Mouse (Mus musculus) hematopoietic stem cell, adult 5-6 weeks (primary cell): ENCODE measurements around the gene Lsm4. TPM values are rescaled to one million over a fixed set of nuclear protein-coding genes. Genes with fewer than 3 reads are reported as not detected.

Experiments
- ATAC-seq, 2 experiments: fragments of 125-278 bp in 1 of 2; replicated peaks in 1 of 2; 2 replicates each; pipeline ENCODE4 v1.8.0; 2016 to 2017; ENCODE audit warnings: inconsistent platforms in 2 of 2, mild to moderate bottlenecking in 2 of 2, moderate number of reproducible peaks in 2 of 2, low read depth in 1 of 2, moderate TSS enrichment in 1 of 2; ENCODE audit not compliant: low FRiP score in 2 of 2, poor library complexity in 2 of 2, severe bottlenecking in 2 of 2, insufficient read depth in 1 of 2, low TSS enrichment in 1 of 2
- total RNA-seq: library from RNA; stranded (forward); fragments of 172-1452, 232-1000 nt; gene quantifications from 2 replicates; pipeline ENCODE4 v1.2.3, GENCODE M21; 2017

Gene Lsm4
- total RNA-seq, 1 experiment from 2014 or later = 156 TPM

DNA sequence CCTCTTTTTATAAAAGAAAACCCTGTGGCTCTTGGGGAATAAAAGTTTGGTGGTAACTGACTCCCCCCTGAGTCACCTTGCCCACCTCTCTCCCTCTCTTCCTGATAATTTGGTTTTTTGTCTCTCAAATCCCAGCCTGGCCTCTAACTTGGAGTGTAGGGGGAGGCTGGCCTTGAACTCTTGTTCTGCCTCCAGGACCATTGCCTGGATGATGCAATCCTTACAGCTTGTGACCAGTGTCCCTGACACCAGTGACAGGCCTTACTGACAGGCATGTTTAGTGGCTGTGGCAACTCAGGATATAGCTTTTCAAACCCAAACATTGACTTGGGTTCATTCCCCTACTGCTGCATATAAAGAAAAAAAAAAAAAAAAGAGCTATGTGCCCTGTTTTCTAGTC lies 26.3 kb upstream of the Lsm4 start:
- no peak for ATAC-seq

DNA sequence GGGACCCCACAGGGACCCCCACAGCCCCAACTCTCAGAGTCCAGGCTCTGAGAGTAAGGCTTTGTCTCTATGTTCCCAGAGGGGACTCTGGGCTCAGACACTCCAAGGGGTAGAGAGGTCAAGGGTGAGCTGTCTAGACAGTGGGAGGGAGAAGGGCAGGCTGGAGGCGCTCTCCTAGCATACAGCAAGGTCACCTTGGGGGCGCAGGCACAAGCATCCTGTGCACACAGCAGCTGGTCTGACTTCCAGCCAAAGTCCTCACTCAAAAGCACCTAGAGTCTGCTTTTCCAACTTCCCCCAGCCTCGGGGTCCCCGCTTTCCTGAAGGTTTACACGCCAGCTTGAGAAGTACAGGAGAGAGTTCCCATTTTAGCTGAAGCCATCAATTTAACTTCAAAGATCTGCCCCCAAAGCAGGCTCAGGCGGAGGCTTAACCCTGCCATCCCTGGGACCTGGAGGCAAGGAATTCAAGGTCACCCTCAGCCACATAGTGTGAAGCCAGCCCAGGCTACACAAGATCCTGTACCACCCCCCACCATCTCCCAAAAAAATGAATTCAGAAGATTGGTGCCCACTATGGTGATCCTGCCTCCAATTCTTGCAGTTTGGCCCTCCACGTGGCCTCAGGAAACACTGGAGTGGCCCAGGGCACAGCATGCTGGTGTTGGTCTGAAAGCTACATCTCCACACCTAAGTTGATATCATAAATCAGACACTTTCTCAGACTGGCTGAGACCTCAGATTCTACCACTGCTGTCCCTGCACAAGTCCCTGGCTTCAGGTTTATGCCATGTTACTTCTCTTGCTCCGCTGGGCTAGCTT lies 25.5 kb upstream of the Lsm4 start:
- ATAC-seq = no peak

DNA sequence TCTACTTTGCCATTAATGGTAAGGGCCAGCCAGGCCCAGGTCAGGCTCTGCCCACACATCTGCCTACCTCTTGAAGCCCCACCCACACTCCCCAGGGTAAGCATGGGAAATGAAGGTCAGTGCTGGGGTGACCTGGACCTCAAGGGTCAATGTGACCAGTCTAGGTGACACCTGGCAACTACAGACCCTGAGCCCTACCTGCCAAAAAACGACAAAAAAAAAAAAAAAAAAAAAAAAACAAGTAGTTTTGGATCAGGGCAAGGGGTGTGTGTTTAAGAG lies 24.9 kb upstream of the Lsm4 start:
- no peak for ATAC-seq

DNA sequence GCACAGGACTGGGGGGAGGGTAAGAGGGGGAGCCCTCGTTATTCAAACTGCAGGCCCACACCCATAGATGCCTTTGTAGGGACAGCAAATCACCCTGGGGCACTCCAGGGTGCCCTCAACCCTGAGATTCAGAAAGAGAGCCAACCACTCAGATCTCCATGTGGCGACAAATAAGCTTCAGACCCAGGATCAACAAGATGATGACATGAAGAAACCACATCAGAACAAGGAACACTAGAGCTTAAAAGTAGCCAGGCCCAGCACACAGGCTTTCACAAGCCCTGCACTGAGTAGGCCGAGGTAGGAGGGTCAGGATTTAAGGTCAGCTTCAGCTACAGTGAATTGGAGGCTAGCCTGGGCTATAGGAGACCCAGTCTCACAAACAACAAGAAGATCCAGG lies 24.1 kb upstream of the Lsm4 start:
- no peak for ATAC-seq

DNA sequence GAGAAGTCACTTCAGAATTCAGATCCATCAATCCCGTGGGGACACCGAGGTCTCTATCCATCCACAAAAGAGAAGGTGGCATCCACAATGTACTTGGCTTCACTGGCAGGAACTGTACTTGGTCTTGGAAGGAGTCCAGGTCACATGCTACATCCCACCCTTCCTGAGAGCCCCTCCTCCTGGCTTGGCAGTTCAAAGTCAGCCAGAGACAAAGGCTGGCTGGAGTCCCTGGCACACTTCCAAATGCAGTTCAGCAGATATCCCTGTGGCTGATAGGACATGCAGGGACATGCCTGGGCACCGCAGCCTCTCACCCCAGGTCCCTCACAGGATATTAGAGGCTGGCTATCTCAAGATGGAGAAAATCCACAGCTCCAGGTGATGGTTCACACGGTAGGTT lies 23.7 kb upstream of the Lsm4 start:
- peak; percentile 35 to 55; a peak in 3 of 4 replicates for ATAC-seq

DNA sequence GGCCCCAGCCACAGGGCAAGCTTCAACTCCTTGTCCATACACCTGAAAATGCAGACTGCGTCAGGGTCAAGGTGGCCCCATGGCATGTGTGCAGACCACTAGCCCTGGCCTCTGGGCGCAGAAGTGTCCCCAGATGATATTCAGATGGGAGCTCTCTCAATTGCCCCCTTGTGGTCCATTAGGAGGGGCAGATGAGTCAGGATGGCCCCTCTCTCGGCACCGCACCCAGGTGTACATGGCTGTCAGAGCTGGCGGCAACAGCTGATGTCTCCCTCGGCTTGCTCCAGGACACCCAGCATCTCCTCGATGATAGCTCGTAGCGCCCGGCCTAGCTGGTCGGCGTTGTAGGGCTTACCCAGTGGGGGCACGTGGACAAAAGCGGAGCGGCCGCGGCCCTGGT lies 22.7 kb upstream of the Lsm4 start:
- ATAC-seq = no peak

DNA sequence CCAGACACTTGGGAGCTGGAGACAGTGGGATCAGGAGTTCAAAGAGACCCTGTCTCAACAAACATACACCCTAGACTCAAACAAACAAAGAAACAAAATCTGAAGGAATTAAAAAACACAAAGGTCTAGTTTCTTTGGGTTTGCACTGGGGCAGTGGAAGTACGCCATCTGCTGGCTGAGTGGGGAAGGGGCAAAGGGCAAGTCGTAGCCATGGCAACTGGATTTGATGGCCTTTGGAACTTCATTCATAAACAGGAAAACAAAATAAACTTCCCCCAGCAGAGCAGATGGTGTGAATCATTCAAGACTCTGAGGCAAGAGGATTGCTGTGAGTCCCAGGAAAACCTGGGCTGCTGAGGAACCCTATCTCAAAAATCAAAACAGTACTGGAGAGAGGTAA lies 19.8 kb upstream of the Lsm4 start:
- peak; percentile 25 to 57; a peak in 3 of 4 replicates for ATAC-seq

DNA sequence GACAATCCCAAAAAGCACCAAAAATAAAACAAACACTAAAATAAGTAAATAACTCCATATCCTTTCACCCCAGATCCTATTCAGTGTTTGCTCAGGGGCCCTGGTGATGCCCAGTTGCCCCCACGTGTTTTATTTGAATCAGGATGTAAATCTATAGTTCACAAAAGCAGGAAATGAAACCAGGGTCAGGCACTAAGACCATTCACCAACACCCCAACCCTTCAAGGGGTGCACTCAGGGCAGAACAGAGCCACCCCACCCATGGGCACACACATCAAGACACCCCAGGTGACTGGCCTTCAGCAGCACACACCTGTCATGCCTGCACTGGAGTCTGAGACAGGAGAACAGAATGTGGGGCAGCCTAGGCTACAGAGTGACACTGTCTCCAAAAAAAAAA lies 18.9 kb upstream of the Lsm4 start:
- no peak for ATAC-seq

DNA sequence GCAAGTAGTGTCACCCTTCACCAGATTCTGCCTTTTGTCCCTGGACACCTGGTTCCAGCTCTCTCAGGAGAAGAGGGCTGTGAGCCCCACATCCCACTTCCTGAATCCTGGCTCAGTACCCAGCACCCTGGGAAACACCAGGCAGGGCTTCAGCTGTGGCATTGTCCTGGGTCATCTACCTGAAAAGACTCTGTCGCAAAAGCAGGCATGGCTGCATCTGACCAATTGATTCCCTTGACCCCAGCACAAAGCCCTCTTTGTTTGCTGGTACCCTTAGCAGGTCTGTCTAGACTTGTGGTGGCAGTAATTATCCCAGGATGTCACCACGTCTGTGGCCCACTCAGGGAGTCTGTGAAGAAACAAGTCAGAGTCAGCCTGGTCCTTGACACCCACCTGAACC lies 17.6 kb upstream of the Lsm4 start:
- ATAC-seq = no peak

DNA sequence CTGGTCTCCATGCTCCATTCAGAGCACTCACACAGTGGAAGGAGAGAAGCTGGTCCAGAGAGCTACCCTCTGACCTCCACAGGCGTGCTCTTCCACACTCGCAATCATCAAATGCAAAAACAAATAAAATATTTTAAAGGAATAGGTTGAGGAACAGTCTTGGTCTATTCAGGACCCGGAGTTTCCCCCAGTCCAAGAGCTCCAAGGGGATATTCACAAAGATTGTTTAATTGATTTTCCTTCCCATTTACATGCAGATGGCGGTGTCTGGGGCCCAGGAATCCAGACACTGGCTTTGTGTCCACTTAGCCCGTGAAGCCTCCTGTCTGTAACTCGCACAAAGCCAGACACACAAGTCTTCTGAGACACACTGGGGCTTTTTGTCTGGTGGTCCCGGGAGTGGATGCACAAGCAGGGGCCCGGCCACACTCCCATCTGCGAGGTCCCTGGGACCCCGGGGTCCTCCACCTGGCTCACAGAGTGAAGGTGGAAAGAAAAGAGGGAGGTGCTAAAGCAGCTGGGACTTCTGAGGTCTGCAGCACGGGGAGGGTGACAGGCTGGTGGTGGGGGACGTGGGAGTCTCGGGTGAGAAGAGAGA lies 16.8 kb upstream of the Lsm4 start:
- ATAC-seq = no peak

DNA sequence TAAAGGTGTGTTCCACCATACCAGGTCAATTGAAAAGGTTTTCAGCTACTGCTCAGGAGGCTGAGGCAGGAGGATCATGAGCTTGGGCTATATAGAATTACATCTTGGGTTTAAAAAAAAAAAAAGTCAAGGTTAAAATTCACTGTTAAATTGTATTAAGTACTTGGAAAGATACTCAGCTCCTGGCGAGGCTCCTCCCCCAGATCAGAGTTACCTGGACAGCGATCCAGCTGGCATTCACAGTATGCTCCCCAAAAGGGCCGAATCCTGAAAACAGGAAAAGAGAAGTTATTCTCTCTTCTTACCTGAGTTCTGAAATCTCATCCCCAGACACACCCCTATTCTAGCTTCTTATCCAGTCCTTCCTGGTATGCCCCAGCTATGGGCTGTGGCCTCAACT lies 15.8 kb upstream of the Lsm4 start:
- no peak for ATAC-seq

DNA sequence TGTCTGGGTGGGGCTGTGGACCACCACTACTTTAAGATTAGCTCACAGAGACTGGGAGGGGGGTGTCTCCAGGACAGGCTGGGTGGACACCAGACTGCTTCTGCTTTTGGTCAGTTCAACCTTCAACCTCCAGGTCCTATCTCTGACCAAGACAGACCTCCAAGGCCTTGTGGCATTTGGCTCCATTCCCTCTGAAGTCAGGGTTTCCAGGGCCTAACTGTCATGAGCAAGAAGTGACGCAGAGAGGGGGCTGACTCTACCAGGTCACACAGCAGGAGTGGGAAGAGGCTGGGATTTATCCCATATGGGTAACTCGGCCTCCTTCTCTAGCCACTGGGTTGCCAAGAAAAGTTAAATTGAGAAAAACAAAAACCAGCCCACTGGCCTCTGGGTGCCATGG lies 15.3 kb upstream of the Lsm4 start:
- no peak for ATAC-seq

DNA sequence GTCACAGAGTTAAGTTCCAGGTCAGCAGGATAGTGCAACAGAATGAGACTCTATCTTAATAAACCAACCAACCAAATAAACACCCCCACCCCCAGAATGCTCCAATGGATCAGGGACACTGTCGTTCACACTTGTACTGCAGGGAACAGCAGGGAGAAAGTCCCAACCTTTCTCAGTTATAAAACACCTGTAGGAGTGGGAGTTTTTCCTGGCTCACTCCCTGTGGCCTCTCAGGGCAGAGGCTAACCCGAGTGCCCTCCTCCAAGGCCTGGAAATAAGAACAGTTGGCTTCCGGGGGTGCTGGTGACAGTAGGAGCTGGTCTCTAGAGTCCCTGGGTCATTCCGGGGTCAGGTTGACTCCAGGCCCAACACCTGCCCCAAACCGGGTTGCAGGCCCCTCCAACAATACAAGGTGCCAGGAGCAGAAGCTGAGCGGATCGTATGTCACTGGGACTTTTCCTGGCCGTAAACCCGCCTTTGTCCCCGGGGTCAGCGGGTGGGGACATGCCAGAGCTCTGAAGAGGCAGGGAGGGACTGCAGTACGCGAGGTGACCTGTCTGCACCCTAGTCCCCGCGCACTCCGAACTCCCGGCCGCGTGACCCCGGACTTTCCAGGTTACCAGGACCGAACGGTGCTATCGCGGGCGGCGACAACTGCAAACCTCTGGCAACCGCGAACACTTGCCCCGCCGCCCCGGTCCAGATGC lies 14.0 kb upstream of the Lsm4 start:
- peak in 1 of 2 experiments; percentile 43; a peak in 3 of 4 replicates for ATAC-seq

DNA sequence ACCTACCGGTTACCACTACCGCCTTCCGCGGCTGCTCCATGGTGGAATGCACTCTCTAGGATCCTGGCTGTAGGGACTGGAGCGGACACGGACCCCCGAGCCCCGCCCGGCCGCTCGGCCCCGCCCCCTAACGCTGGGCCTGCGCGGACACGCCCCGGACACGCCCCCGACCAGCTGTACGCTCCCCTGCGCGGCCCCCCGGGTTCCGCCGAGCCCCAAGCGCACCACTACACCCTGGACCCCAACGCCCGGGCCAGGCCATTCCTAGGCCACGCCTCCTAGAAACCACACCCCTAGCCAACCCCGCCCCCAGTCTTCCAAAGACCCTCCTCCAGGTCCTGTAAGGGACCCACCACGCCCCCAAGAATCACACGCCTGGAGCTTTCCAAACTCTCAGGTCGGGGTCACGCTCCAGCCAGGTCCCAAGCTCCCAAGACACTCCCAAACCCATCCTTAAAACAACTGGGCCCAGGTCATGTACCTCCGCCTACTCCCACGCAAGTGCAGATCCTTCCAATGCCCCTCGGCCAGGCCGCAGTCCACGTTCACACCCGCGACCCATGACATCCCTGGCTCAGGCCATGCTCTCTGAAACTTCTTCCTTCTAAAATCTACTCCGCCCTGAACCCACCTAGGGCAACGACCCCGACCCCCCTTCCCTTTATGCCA lies 13.3 kb upstream of the Lsm4 start:
- ATAC-seq = peak; percentile 82 to 86

DNA sequence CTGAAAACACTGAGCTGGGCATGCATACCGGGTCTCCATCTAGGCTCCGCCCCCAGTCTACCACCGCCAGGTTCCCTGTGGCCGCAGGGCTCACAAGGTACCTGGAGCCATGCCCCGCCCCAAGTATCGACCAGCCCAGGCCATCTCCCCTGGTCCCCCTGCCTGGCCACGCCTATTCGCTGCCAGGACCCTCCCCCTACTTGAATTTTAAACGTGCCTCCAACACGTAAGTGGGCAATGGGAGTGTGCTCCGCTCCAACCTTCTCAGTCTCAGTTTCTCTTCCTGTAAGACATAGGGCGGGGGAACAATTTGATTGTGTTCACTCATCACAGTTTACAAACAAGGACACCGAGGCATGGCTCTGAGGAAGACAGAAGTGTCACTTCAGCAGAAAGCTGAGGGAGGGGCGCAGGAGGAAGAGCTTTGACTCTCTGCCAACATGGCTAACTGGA lies 12.7 kb upstream of the Lsm4 start, which contains the start of gene Pgpep1:
Gene Pgpep1, minus strand, starts transcription at position 116 of the 453 bp plus-strand sequence.
- peak; percentile 30 to 40 for ATAC-seq

DNA sequence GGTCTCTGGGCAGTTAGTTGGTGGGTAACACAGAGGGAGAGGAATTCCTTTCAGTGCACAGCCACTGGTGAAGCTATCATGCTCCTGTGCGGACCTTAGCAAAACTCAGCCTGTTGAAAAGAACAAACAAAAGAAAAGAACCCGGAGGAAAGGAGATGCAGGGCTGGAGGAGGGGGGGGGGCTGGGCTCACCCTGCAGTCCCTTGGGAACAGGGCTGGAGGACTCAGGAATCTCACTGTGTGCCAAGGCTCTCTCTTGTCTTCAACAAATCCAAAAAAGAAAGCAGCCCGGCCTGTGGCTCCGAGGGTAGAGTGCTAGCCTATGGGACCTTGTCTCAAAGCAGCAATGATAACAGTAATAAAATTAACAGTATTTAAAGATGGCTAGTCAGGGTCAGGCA lies 9.4 kb upstream of the Lsm4 start:
- ATAC-seq = no peak

DNA sequence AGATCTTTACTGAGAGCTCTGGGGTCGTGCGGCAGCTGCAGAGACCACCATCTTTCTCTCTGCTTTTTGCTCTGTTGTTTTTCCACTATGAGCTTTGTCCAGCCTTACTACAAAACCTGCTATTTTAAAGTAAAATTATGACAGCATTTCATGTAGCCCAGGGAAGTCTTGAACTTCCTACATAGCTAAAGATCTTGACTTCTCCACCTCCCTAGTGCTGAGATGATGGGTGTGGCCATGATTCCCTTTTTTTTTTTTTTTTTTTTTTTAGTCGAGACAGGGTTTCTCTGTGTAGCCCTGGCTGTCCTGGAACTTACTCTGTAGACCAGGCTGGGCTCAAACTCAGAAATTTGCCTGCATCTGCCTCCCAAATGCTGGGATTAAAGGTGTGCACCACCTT lies 8.4 kb upstream of the Lsm4 start:
- ATAC-seq = no peak

DNA sequence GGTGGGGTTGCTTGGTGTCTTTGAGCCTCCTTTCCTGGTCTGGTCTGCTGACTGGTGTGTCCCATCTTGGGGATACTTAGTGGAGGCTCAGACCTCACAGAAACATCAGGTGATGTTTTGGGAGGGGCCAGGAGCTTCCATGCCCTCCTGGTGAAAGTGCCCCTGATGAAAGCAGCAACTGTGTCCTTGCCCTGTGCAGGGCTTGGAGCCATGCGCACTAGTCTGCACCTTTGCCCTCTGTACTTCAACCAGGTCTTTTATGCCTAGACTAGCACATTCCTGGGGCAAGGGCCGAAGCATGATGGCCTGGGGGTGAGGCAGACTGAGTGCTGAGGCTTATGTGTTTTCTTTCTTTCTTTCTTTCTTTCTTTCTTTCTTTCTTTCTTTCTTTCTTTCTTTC lies 7.4 kb upstream of the Lsm4 start:
- ATAC-seq = no peak
